19 mouse cellular contexts compared by ENCODE assay signal in the genomic region with DNA sequence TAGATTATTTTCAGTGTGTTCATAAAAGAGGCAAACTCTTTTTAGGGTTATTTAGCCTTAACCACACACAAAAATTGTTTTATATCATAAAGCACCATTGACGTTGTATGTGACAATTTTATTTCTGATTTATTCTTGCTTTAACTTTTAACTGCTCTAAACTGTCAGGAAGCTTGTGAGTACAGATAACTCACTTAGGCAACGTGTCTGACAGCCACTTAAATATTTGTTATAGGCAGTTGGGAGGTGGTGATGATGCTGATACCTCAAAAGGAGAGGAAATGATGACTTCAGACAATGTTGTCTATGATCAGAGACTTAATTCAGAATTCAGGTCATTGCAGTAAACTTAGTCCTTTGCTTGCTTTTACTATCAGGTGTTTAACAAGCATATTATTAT.
DNase-seq lines count a peak whose midpoint lies in the region; ATAC-seq and TF ChIP-seq lines count a peak whose summit lies in the region.
"Had no signal": no experiment of that assay in that cellular context is flagged by ENCODE, and none has a peak within 500 bp of the region (broad histone marks: within the 10 kb centered on the region; RNA-seq: fewer than 3 reads in every experiment).

No protein-coding gene starts in this region.

- TF ChIP-seq POLR2A in MEL (IDR thresholded peaks at IDR 0.05; ENCODE audit: control insufficient read depth in 1 of 2, insufficient read depth in 1 of 2, low read depth in 1 of 2, low read length in 2 of 2, poor library complexity in 1 of 2), result no peak

- H3K27ac ChIP-seq in MEL (ENCODE audit: control insufficient read depth, low read depth, low read length), result no peak overlapping the region
- no peak overlapping the region for H3K27ac ChIP-seq in heart, embryonic 11.5 days (ENCODE audit: low read depth, low read length)

- WGBS in heart, embryonic 11.5 days (ENCODE audit: insufficient replicate concordance), result 59% methylated on average over 2 of the region's 2 CpGs

- H3K79me2 ChIP-seq in MEL (ENCODE audit: control insufficient read depth, insufficient read depth, low read length, poor library complexity), result no peaks in the 10 kb centered on the region

- no peaks in the 10 kb centered on the region for H3K27me3 ChIP-seq in MEL (ENCODE audit: control insufficient read depth in 1 of 2, insufficient read depth in 2 of 2, low read length in 2 of 2)
- no peaks in the 10 kb centered on the region for H3K27me3 ChIP-seq in heart, embryonic 11.5 days (ENCODE audit: control insufficient read depth, insufficient read depth, low read length)
- H3K27me3 ChIP-seq: CH12.LX, Patski had no signal

- H3K36me3 ChIP-seq in MEL (ENCODE audit: control insufficient read depth in 1 of 2, insufficient read depth in 2 of 2, low read length in 2 of 2), result peaks cover 0 to 2% of the 10 kb centered on the region in 2 experiments; a peak in 1 of 4 replicates
- no peaks in the 10 kb centered on the region for H3K36me3 ChIP-seq in heart, embryonic 11.5 days (ENCODE audit: control insufficient read depth, insufficient read depth, low read length)
- H3K36me3 ChIP-seq: G1E had no signal

- no peak overlapping the region for H3K4me3 ChIP-seq in MEL (ENCODE audit: control insufficient read depth in 1 of 2, insufficient read depth in 1 of 2, low read depth in 2 of 2, low read length in 2 of 2)
- H3K4me3 ChIP-seq in heart, embryonic 11.5 days (ENCODE audit: low read depth, low read length), result no peak overlapping the region

- H3K4me2 ChIP-seq in heart, embryonic 11.5 days, result no peak overlapping the region

- peak; percentile 56 to 79; a peak in 3 of 4 replicates for TF ChIP-seq EP300 in MEL (IDR thresholded peaks at IDR 0.05; ENCODE audit: low read depth in 1 of 2, low read length in 2 of 2)

- no peak for TF ChIP-seq RAD21 in MEL (IDR thresholded peaks at IDR 0.05; ENCODE audit: low read depth, low read length)

- no peaks in the 10 kb centered on the region for H3K9me3 ChIP-seq in MEL (replicated peaks; ENCODE audit: insufficient read depth, low read length)
- H3K9me3 ChIP-seq in heart, embryonic 11.5 days (replicated peaks; ENCODE audit: control insufficient read depth, low read length), result no peaks in the 10 kb centered on the region
- H3K9me3 ChIP-seq: G1E had no signal

- ATAC-seq in heart, embryonic 11.5 days (replicated peaks; ENCODE audit: insufficient number of reproducible peaks, low FRiP score, low TSS enrichment), result no peak
- ATAC-seq: activated CD4-positive, CD25-positive, alpha-beta regulatory T cell, adult 4 months; CD4-positive, CD25-positive, alpha-beta regulatory T cell, adult 4 months; Patski had no signal

- peak; percentile 15 for DNase-seq in MEL (ENCODE audit: low read depth, low spot score)
- DNase-seq: adrenal gland, adult 2 months; adrenal gland, adult 8-10 months; adrenal gland, postnatal 10 days; adrenal gland, postnatal 14 days; adrenal gland, postnatal 25 days; adrenal gland, postnatal 36 days; B cell, adult 2 months; cerebellum, adult 11 months; cerebellum, adult 11-12 months; cerebellum, adult 18-20 months; cerebellum, adult 2 months; cerebellum, adult 8-10 months had no signal

- TF ChIP-seq CTCF in MEL (IDR thresholded peaks at IDR 0.05 in 2 of 3, conservative IDR thresholded peaks at IDR 0.05 in 1 of 3; ENCODE audit: control insufficient read depth in 1 of 3, insufficient read depth in 1 of 3, low read depth in 2 of 3, low read length in 3 of 3, poor library complexity in 1 of 3, severe bottlenecking in 1 of 3), result no peak

- no peak overlapping the region for H3K9ac ChIP-seq in MEL (ENCODE audit: control insufficient read depth, low read depth, low read length, poor library complexity, severe bottlenecking)
- H3K9ac ChIP-seq in heart, embryonic 11.5 days (ENCODE audit: low read depth, low read length), result no peak overlapping the region

- peaks cover 0 to 4% of the 10 kb centered on the region in 2 experiments; a peak in 2 of 4 replicates for H3K4me1 ChIP-seq in MEL (ENCODE audit: control insufficient read depth in 1 of 2, insufficient read depth in 2 of 2, low read length in 2 of 2)
- no peaks in the 10 kb centered on the region for H3K4me1 ChIP-seq in heart, embryonic 11.5 days (ENCODE audit: control insufficient read depth, insufficient read depth, low read length)

TF ChIP-seq in MEL, 35 proteins besides CTCF, POLR2A, EP300 and RAD21:
- TF ChIP-seq MAFK (IDR thresholded peaks at IDR 0.05; ENCODE audit: borderline replicate concordance, low read depth, low read length) (no peak), MYB (IDR thresholded peaks at IDR 0.05; ENCODE audit: low read depth, low read length) (peak; percentile 76), ETS1 (IDR thresholded peaks at IDR 0.05; ENCODE audit: low read depth, low read length) (peak; percentile 61), CHD2 (IDR thresholded peaks at IDR 0.05; ENCODE audit: low read length) (no peak), POLR2AphosphoS5 (IDR thresholded peaks at IDR 0.05; ENCODE audit: borderline replicate concordance, low read depth, low read length) (no peak), TAL1 (IDR thresholded peaks at IDR 0.05; ENCODE audit: low read length) (no peak), MAX (IDR thresholded peaks at IDR 0.05; ENCODE audit: low read length) (no peak), E2F4 (IDR thresholded peaks at IDR 0.05; ENCODE audit: borderline replicate concordance, low read depth, low read length) (no peak), RCOR1 (IDR thresholded peaks at IDR 0.05; ENCODE audit: low read depth, low read length) (no peak), GABPA (IDR thresholded peaks at IDR 0.05; ENCODE audit: low read depth, low read length) (no peak), TBP (IDR thresholded peaks at IDR 0.05; ENCODE audit: low read depth, low read length) (no peak), SMC3 (IDR thresholded peaks at IDR 0.05; ENCODE audit: low read depth, low read length) (no peak), SIN3A (IDR thresholded peaks at IDR 0.05; ENCODE audit: low read length) (no peak), USF1 (IDR thresholded peaks at IDR 0.05; ENCODE audit: low read depth, low read length) (no peak), UBTF (IDR thresholded peaks at IDR 0.05; ENCODE audit: borderline replicate concordance, insufficient read depth, low read depth, low read length) (no peak), ZC3H11A (IDR thresholded peaks at IDR 0.05; ENCODE audit: low read depth, low read length) (no peak), MAZ (IDR thresholded peaks at IDR 0.05; ENCODE audit: low read depth, low read length) (no peak), HCFC1 (IDR thresholded peaks at IDR 0.05; ENCODE audit: low read depth, low read length) (no peak), TCF12 (IDR thresholded peaks at IDR 0.05; ENCODE audit: low read depth, low read length) (peak; percentile 66; the same call in 1 of the 2 replicates), CHD1 (IDR thresholded peaks at IDR 0.05; ENCODE audit: low read depth, low read length) (no peak), NRF1 (IDR thresholded peaks at IDR 0.05; ENCODE audit: insufficient read depth, low read depth, low read length, poor library complexity, severe bottlenecking) (no peak), MYC (IDR thresholded peaks at IDR 0.05; ENCODE audit: low read depth, low read length) (no peak)
